Mouse (Mus musculus) brown adipose tissue, adult 24 weeks (tissue): ENCODE measurements around the gene Cpe. TPM values are rescaled to one million over a fixed set of nuclear protein-coding genes. Genes with fewer than 3 reads are reported as not detected.

Experiments used
- H3K27ac ChIP-seq: fragments of 200-500 bp; replicated peaks from 2 replicates; pipeline ENCODE4 v1.5.1; 2012; ENCODE audit warnings: low read depth, mild to moderate bottlenecking, low read length
- H3K4me1 ChIP-seq: fragments of 200-500 bp; 2 replicates; pipeline ENCODE4 v1.6.1; 2012; ENCODE audit warnings: low read length, mixed read lengths; ENCODE audit not compliant: control insufficient read depth, insufficient read depth, insufficient read length
- H3K4me3 ChIP-seq: fragments of 200-500 bp; 2 replicates; pipeline ENCODE4 v1.5.1; 2012; ENCODE audit warnings: low read depth, mild to moderate bottlenecking, low read length, moderate library complexity; ENCODE audit not compliant: insufficient read depth
- polyA plus RNA-seq: library from polyadenylated mRNA; stranded (reverse); fragments of >200 nt; gene quantifications from 2 replicates; pipeline ENCODE4 v1.2.4, GENCODE M21; 2012; ENCODE audit not compliant: missing spikeins, insufficient read depth, insufficient read length

The Cpe gene
- polyA plus RNA-seq, 1 experiment = 16.1 TPM

DNA sequence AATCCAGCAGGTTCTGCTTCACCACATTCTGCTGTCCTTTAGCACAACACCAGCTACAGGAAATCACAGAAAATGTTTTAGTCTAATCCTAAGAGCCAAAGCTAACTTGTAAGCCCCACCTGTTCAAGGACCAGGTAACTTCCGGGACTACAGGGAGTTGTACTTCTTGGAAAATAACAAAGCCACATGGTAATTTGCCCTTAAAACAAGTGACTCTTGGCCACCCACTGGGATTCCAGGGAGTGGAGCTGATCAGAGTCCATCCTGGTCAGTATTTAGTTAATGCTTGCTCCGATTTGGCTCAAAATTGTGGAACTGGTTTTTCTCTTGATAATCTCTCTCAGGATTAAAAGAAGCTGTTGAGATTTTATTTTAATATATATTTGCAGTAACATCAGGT lies 61.1 kb downstream of the Cpe start:
- Histone ChIP-seq H3K27ac (no peak overlapping the region), H3K4me1 (no peaks in the 10 kb centered on the region), H3K4me3 (no peak overlapping the region)

- H3K4me3 ChIP-seq = no peak overlapping the region
- no peak overlapping the region for H3K27ac ChIP-seq
- no peaks in the 10 kb centered on the region for H3K4me1 ChIP-seq
Observed at GRCm38 (mm10) chr8:64629034-64629760, 63.7 kb downstream of the Cpe start.

DNA sequence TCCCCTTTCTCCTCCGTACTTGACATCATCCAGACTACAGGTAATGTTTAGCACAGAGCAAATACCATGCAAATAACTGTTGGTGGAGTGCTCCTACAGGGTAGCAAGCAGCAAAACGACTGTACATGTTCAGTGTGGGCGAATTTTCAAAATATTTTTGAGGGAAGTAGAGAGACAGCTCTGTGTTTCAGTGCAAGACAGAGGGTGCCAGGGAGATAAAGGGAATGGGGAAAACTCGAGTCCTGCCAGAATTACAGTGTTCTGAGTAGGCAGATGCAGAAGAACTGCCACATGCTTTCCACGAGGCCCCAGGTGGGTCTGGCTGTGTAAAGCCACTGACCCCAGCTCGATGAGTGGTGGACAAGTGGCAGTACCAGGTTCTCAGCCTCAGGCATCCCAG lies 64.8 kb downstream of the Cpe start:
- Histone ChIP-seq H3K27ac (no peak overlapping the region), H3K4me3 (no peak overlapping the region), H3K4me1 (no peaks in the 10 kb centered on the region)

DNA sequence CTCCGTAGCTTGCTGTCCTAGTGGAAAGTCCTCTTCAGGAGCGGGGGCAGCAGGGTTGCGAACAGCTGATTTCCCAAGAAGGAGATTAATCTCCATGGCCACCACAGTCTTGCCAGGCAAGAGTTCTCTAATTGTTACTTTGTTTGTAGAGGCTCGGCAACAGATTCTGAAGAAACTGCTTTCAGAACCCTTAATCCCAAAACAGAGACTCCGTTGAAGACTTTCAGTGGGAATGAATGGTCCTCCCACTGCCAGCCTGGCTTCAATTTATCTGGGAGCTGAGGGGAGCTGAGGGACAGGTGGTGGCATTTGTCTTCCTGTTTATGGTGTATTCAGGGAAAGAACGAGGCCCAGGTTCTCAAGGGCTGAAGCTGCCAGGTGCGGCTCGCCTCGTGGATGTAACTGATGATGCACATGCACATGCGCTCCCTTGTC lies 68.2 kb downstream of the Cpe start:
- no peak overlapping the region for H3K27ac ChIP-seq
- no peak overlapping the region for H3K4me3 ChIP-seq
- H3K4me1 ChIP-seq = no peaks in the 10 kb centered on the region

GRCm38 (mm10) chr8:64620365-64621150 lies 72.3 kb downstream of the Cpe start:
- no peak overlapping the region for H3K27ac ChIP-seq

DNA sequence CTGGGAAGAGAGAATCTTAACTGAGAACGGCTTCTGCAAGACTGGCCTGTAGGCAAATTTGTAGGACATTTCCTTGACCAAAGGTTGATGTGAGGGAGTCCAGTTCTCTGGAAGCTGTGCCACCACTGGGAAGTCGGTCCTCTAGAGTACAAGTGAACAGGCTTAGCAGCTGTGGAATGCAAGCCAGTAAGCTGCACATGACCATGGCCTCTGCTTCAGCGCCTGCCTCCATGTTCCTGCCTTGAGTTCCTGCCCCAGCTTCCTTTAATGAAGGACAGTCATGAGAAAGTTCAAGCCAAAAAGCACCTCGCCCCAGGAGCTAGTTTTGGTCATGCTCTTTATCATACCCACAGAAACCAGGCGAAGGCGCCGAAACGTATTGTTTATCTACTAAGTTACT lies 73.2 kb downstream of the Cpe start:
- Histone ChIP-seq H3K4me3 (no peak overlapping the region), H3K4me1 (no peaks in the 10 kb centered on the region), H3K27ac (no peak overlapping the region)

More at GRCm38 (mm10) chr8:64620365-64621150, 72.3 kb downstream of the Cpe start:
- no peak overlapping the region for H3K4me3 ChIP-seq
- no peaks in the 10 kb centered on the region for H3K4me1 ChIP-seq

GRCm38 (mm10) chr8:64618618-64619017 lies 74.2 kb downstream of the Cpe start:
- Histone ChIP-seq H3K4me3 (no peak overlapping the region), H3K27ac (no peak overlapping the region), H3K4me1 (no peaks in the 10 kb centered on the region)

DNA sequence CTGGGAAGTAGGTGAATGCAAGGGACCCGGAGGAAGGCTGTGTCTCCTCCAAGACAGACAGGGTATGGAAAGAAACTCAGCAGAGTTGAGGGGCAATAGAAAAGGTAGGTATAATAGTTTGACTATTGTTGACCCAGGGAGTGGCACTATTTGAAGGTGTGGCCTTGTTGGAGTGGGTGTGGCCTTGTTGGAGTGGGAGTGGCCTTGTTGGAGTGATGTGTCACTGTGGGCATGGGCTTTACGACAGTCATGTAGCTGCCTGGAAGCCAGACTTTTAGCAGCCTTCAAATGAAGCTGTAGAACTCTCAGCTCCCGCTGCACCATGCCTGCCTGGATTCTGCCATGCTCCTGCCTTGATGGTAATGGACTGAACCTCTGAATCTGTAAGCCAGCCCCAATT lies 76.3 kb downstream of the Cpe start:
- H3K4me1 ChIP-seq = no peaks in the 10 kb centered on the region
- H3K4me3 ChIP-seq = no peak overlapping the region
- H3K27ac ChIP-seq = no peak overlapping the region

- H3K4me3 ChIP-seq = no peak overlapping the region
- H3K27ac ChIP-seq = no peak overlapping the region
- H3K4me1 ChIP-seq = no peaks in the 10 kb centered on the region
Observed at GRCm38 (mm10) chr8:64615459-64615858, 77.4 kb downstream of the Cpe start.

DNA sequence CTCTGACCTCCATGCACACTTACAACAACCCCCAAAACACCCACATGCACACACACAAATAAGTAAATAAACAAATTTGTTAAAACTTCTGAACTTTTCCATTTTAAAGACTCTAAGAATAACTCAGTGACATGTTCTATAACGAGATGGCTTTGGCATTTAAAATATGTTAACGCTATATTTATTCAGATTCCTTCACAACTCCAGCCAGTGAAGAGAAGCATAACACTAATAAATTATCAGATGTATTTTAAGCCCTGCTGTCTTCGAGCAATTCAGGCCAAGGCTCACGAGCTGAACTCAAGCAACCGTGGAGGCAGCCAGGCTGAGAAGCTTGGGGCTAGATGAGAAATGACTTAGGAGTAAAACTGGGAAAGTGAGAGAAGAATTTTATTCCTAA lies 79.2 kb downstream of the Cpe start:
- no peaks in the 10 kb centered on the region for H3K4me1 ChIP-seq
- H3K4me3 ChIP-seq = no peak overlapping the region
- no peak overlapping the region for H3K27ac ChIP-seq

- Histone ChIP-seq H3K4me3 (no peak overlapping the region), H3K4me1 (no peaks in the 10 kb centered on the region), H3K27ac (no peak overlapping the region)
Observed at GRCm38 (mm10) chr8:64611210-64611974, 81.5 kb downstream of the Cpe start.

- H3K4me3 ChIP-seq = no peak overlapping the region
- H3K4me1 ChIP-seq = no peaks in the 10 kb centered on the region
- H3K27ac ChIP-seq = no peak overlapping the region
Observed at GRCm38 (mm10) chr8:64608931-64609330, 83.9 kb downstream of the Cpe start.

GRCm38 (mm10) chr8:64606015-64606414 lies 86.8 kb downstream of the Cpe start:
- Histone ChIP-seq H3K4me1 (no peaks in the 10 kb centered on the region), H3K27ac (no peak overlapping the region), H3K4me3 (no peak overlapping the region)

- H3K4me3 ChIP-seq = no peak overlapping the region
- no peaks in the 10 kb centered on the region for H3K4me1 ChIP-seq
- H3K27ac ChIP-seq = no peak overlapping the region
Observed at GRCm38 (mm10) chr8:64598206-64598605, 94.6 kb downstream of the Cpe start.
